Mouse (Mus musculus): ENCODE measurements around the gene Myct1.
A peak's percentile ranks its signal among the peaks of the same experiment; 100 is the strongest.

Gene Myct1

DNA sequence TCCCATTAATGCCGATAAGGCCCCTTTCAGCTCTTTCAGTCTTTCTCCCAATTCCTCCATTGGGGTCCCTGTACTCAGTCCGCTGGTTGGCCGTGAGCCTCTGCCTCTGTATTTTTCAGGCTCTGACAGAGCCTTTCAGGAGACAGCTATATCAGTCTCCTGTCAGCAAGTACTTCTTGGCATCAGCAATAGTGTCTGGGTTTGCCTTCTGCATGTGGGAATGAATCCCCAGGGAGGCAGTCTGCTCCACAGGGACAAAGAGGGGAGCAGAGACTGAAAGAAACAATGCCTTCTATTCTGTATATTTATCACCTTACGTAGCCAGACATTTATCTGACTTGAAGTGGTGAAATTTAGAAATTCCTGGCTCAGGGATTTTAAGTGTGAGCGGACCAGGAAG lies 32.7 kb downstream of the Myct1 start:
- DNase-seq, result no peak

DNA sequence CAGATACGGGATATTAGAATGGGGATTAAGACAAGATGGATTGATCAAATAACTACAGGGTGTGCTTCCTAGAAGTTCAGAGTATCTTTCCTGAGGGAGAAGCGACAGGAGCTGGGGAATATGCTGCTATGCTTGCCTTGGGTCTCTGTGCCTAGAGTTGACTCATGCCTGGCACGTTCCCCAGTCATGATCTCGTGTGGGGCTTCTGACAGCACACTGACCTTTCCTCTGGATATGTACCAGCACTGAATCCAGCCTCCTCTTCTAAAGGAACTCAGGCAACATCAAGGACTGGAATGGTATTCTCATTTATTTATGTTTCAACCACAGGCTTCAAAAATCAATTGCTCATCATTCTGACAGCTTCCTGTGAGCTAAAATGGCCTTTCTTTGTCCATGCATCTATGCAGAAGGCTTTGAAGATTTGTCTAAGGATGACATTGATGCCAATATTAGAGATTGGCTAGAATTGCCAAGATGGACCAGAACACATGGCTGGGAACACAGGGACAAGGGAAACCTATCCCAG lies 40.2 kb downstream of the Myct1 start:
- DNase-seq, result no peak

- DNase-seq, result peak; percentile 57
Observed at GRCm38 (mm10) chr10:5634336-5634735, 40.8 kb downstream of the Myct1 start.

DNA sequence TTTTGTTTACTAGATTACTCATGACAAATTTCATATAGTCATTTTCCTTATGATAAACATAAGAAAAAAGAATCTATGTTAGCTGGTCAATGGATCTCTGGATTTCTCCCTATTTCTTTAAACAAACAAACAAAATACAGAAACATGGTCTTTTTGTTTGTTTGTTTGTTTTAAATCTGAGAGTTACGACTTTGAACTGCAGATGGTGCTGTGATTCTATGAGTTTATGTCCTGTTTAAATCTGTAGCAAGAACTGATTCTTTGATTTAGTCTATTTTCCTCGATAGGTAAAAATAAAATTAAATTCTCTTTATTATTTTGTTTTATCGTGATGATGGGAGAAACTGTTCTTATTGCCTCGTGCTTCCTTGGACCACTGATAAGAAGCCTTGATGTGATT lies 43.7 kb downstream of the Myct1 start:
- DNase-seq, result no peak

DNA sequence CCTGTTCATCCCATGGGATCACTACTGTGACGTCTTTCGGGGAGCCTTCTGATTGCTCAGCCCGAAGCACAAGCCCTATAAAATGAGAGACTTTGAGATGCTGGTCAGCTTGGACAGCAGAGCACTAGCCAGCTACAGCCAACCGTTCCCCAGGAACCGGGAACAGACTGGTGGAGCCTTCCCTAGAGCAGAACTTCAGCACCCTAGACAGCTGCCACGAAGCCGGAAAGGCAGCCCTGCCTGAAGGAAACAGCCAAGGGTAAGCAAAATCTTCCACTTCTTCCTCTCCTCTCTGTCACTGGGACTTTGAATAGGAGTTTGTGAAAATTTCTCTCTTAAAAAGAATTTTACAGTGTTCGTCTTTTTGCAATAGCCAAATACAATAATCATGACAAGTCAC lies 45.5 kb downstream of the Myct1 start, which contains the start of gene Vip:
Gene Vip, plus strand, starts transcription at position 107 of the 400 bp plus-strand sequence.
- DNase-seq, result peak; percentile 53

Measured in lung, postnatal 10 days (tissue).